Mouse (Mus musculus) hindbrain, postnatal 0 days (tissue): ENCODE measurements at regions not wholly inside any gene's neighbourhood (a gene's known extent, or its start where the extent isn't known, plus 50 kb on each side); places are given as distances from the start of the nearest gene placed in this dataset.
A peak's percentile ranks its signal among the peaks of the same experiment; 100 is the strongest.

Experiments used
- ATAC-seq: fragments of 200-750 bp; cut with Nextera tagmentation; 2 replicates; pipeline ENCODE4 v1.8.0; 2017; ENCODE audit warnings: mild to moderate bottlenecking, moderate TSS enrichment, moderate library complexity
- DNase-seq: peaks from one replicate; pipeline ENCODE4 v3.0.0-alpha.2; 2015; ENCODE audit warnings: low spot score
- H3K27ac ChIP-seq: fragments of 300-500 bp; sonication (generic); 2 replicates; pipeline ENCODE4 v1.5.1; 2014; ENCODE audit warnings: mild to moderate bottlenecking
- H3K27me3 ChIP-seq: fragments of 300-500 bp; sonication (generic); 2 replicates; pipeline ENCODE4 v1.6.1; 2014; ENCODE audit warnings: low read length, mixed read lengths; ENCODE audit not compliant: insufficient read depth
- H3K36me3 ChIP-seq: fragments of 300-500 bp; sonication (generic); 2 replicates; pipeline ENCODE4 v1.6.1; 2014; ENCODE audit warnings: low read length, mixed read lengths; ENCODE audit not compliant: insufficient read depth
- H3K4me1 ChIP-seq: fragments of 300-500 bp; sonication (generic); 2 replicates; pipeline ENCODE4 v1.6.1; 2014; ENCODE audit warnings: antibody characterized with exemption, low read length, mixed read lengths; ENCODE audit not compliant: insufficient read depth
- H3K4me2 ChIP-seq: fragments of 300-500 bp; sonication (generic); 2 replicates; pipeline ENCODE4 v1.6.1; 2014; ENCODE audit warnings: low read depth, mild to moderate bottlenecking, low read length, moderate library complexity, mixed read lengths
- H3K4me3 ChIP-seq: fragments of 300-500 bp; sonication (generic); 2 replicates; pipeline ENCODE4 v1.5.1; 2014; ENCODE audit warnings: low read length
- H3K9ac ChIP-seq: fragments of 300-500 bp; sonication (generic); replicated peaks from 2 replicates; pipeline ENCODE4 v1.6.1; 2014; ENCODE audit warnings: mild to moderate bottlenecking, low read length, moderate library complexity, mixed read lengths
- H3K9me3 ChIP-seq: fragments of 300-500 bp; sonication (generic); 2 replicates; pipeline ENCODE4 v1.6.1; 2016; ENCODE audit warnings: low read length, mixed read lengths
- CTCF ChIP-seq: IDR thresholded peaks from 2 replicates; pipeline ENCODE4 v1.5.1; 2016; ENCODE audit warnings: antibody characterized with exemption, control low read depth, low read depth
- WGBS: fragments of 180-500 bp; shearing (Covaris S2); extraction: QIAGEN DNeasy Blood & Tissue Kit; methylation state at CpG from one replicate; pipeline ENCODE4 v1.1.7; 2014; 5-methylcytosine and 5-hydroxymethylcytosine counted together

- H3K4me1 ChIP-seq, result peaks cover 10% of the 10 kb centered on the region
- no peaks in the 10 kb centered on the region for H3K9me3 ChIP-seq
- H3K9ac ChIP-seq, result no peak overlapping the region
- H3K27me3 ChIP-seq, result peaks cover 3% of the 10 kb centered on the region; the same call in 1 of the 2 replicates
- peak; percentile 91 for TF ChIP-seq CTCF
- peak overlapping the region; percentile 26; the same call in 1 of the 2 replicates for H3K27ac ChIP-seq
- DNase-seq, result peak; percentile 92
- WGBS, result 15% methylated on average over 17 of the region's 17 CpGs
- peak; percentile 95 for ATAC-seq
- peak overlapping the region; percentile 40 for H3K4me2 ChIP-seq
- H3K36me3 ChIP-seq, result no peaks in the 10 kb centered on the region
- no peak overlapping the region for H3K4me3 ChIP-seq
These were observed 124.1 kb downstream of the Rybp start for GRCm38 (mm10) chr6:100162961-100163813.

- Histone ChIP-seq H3K4me3 (no peak overlapping the region), H3K27me3 (peaks cover 3% of the 10 kb centered on the region; the same call in 1 of the 2 replicates), H3K4me1 (peaks cover 10% of the 10 kb centered on the region), H3K36me3 (no peaks in the 10 kb centered on the region), H3K27ac (no peak overlapping the region), H3K4me2 (no peak overlapping the region), H3K9ac (no peak overlapping the region), H3K9me3 (no peaks in the 10 kb centered on the region)
- no peak for ATAC-seq
- DNase-seq, result peak; percentile 60
- 47% methylated on average over 8 of the region's 8 CpGs for WGBS
- no peak for TF ChIP-seq CTCF
These were observed 126.6 kb downstream of the Rybp start for GRCm38 (mm10) chr6:100160670-100161069.

- Histone ChIP-seq H3K4me1 (peaks cover 10% of the 10 kb centered on the region), H3K27me3 (peaks cover 3% of the 10 kb centered on the region; the same call in 1 of the 2 replicates), H3K9me3 (no peaks in the 10 kb centered on the region), H3K4me3 (no peak overlapping the region), H3K9ac (no peak overlapping the region), H3K4me2 (no peak overlapping the region), H3K27ac (no peak overlapping the region), H3K36me3 (no peaks in the 10 kb centered on the region)
- DNase-seq, result no peak
- WGBS, result 77% methylated on average over 4 of the region's 4 CpGs
- TF ChIP-seq CTCF, result no peak
- no peak for ATAC-seq
These were observed 127.5 kb downstream of the Rybp start for GRCm38 (mm10) chr6:100159817-100160216.

GRCm38 (mm10) chr6:100159246-100159645, 128.0 kb downstream of the Rybp start:
- TF ChIP-seq CTCF, result no peak
- Histone ChIP-seq H3K4me2 (no peak overlapping the region), H3K9ac (no peak overlapping the region), H3K9me3 (no peaks in the 10 kb centered on the region), H3K27ac (no peak overlapping the region), H3K4me1 (peaks cover 10% of the 10 kb centered on the region), H3K36me3 (no peaks in the 10 kb centered on the region), H3K27me3 (peaks cover 3% of the 10 kb centered on the region; the same call in 1 of the 2 replicates), H3K4me3 (no peak overlapping the region)
- no peak for ATAC-seq
- DNase-seq, result no peak
- WGBS, result 35% methylated on average over 1 of the region's 1 CpGs

DNA sequence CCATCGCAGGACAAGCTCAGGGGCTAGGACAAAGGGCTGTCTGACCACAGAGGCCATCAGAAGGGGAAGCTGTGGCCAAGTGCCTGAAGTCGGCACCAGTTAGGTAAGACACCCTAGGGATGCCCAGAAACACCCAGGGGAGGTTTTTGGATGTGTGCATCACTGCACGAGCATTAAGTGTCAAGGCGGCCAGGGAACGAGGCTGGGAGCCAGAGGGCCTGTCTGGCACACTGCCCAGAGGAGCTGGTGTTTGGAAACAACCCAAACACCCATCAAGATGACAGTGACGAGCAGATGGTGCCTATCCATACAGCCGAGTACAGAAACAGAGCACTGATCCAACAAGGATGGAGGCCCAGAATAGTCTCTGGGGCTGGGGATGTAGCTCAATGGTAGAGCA, 130.0 kb downstream of the Rybp start:
- Histone ChIP-seq H3K9ac (no peak overlapping the region), H3K4me2 (no peak overlapping the region), H3K36me3 (no peaks in the 10 kb centered on the region), H3K4me1 (no peaks in the 10 kb centered on the region), H3K27ac (no peak overlapping the region), H3K9me3 (no peaks in the 10 kb centered on the region), H3K4me3 (no peak overlapping the region), H3K27me3 (peaks cover 15% of the 10 kb centered on the region)
- no peak for TF ChIP-seq CTCF
- DNase-seq, result peak; percentile 77
- ATAC-seq, result peak; percentile 78
- WGBS, result 20% methylated on average over 7 of the region's 7 CpGs

DNA sequence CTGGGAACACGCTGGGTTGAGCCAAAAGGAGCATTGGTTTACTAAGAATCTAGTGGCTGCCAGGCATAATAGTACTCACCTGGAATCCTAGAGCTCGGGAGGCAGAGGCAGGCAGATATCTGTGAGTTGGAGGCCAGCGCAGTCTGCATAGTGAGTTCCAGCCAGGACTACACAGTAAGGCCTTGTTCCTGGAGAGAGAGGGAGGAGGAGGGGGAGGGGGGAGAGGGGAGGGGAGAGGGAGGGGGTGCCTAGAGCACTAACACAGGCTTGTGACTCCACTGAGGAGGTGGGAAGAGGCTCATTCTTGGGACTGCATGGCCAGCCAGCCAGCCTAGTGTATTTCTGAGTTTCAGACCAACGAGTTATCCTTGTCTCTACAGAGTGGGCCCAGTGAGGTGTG, 131.1 kb downstream of the Rybp start:
- no peak for ATAC-seq
- TF ChIP-seq CTCF, result no peak
- peaks cover 13% of the 10 kb centered on the region for H3K27me3 ChIP-seq
- no peak for DNase-seq
- WGBS, result 68% methylated on average over 4 of the region's 4 CpGs
- no peak overlapping the region for H3K4me2 ChIP-seq
- H3K9me3 ChIP-seq, result no peaks in the 10 kb centered on the region
- H3K4me1 ChIP-seq, result no peaks in the 10 kb centered on the region
- H3K4me3 ChIP-seq, result no peak overlapping the region
- no peak overlapping the region for H3K9ac ChIP-seq
- H3K27ac ChIP-seq, result no peak overlapping the region
- no peaks in the 10 kb centered on the region for H3K36me3 ChIP-seq

DNA sequence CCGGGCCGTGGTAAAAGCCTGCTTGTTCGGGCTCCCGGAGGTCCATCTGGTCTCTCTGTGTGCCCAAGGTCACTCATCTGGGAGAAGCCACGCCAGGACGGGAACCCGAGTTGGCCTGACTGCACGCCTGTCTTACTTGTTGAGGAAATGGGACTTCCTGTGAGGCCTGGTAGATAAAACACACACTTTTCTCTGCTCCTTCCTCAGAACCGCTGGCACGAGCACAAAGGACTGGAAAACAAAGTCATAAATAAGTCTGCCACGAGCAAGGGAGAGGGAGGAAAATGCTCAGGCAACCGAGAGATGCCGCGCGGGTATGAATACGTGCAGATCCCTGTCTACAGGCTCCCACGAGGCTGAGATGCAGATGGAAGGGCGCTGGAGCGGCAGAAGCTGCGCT, 131.6 kb downstream of the Rybp start:
- WGBS, result 28% methylated on average over 20 of the region's 20 CpGs
- ATAC-seq, result no peak
- Histone ChIP-seq H3K27ac (no peak overlapping the region), H3K9me3 (no peaks in the 10 kb centered on the region), H3K4me3 (no peak overlapping the region), H3K36me3 (no peaks in the 10 kb centered on the region), H3K4me2 (no peak overlapping the region), H3K4me1 (no peaks in the 10 kb centered on the region), H3K9ac (no peak overlapping the region), H3K27me3 (peaks cover 12% of the 10 kb centered on the region)
- DNase-seq, result peak; percentile 47
- no peak for TF ChIP-seq CTCF
